Mouse (Mus musculus) small intestine, adult 2 months (tissue): ENCODE results near the gene Ice2.

Experiments used
- CTCF ChIP-seq: fragments of 200-500 bp; IDR thresholded peaks from 2 replicates; pipeline ENCODE4 v1.5.1; 2012; ENCODE audit warnings: low read depth, mild to moderate bottlenecking, control low read depth, inconsistent platforms, low read length, moderate library complexity, mixed read lengths; ENCODE audit not compliant: insufficient replicate concordance, insufficient read length; ENCODE audit errors: extremely low read depth
- POLR2A ChIP-seq: fragments of 200-500 bp; IDR thresholded peaks from 2 replicates; pipeline ENCODE4 v1.6.1; 2012; ENCODE audit warnings: low read depth, mild to moderate bottlenecking, control low read depth, inconsistent platforms, low read length, moderate library complexity

- TF ChIP-seq CTCF = no peak
- no peak for TF ChIP-seq POLR2A
Observed at GRCm38 (mm10) chr9:69477824-69478222, 80.1 kb downstream of the Ice2 start.
